Mouse (Mus musculus) Patski (cell line): Measurements from ENCODE around the gene Herc4. TPM values are rescaled to one million over a fixed set of nuclear protein-coding genes. Genes with fewer than 3 reads are reported as not detected.

Source experiments
- ATAC-seq: fragments of 100-300 bp; one replicate; pipeline ENCODE4 v1.8.0; 2021
- CTCF ChIA-PET: fragments of 350-600 bp; sonication (Branson Sonifier 250); formaldehyde crosslinking; loops from one replicate; lab custom pipeline; 2022; ENCODE audit warnings: inconsistent platforms; lab: Charles Lee
- POLR2A ChIA-PET: fragments of 350-600 bp; sonication (Branson Sonifier 250); formaldehyde crosslinking; loops from one replicate; lab custom pipeline; 2022; ENCODE audit warnings: antibody characterized with exemption, inconsistent platforms; lab: Charles Lee
- DNase-seq: peaks from one replicate; pipeline ENCODE4 v3.0.0-alpha.2; 2011; ENCODE audit warnings: low read depth, low spot score
- H3K27me3 ChIP-seq: fragments of 371-371 bp; one replicate; pipeline ENCODE4 v1.5.1; 2021
- CTCF ChIP-seq: fragments of 100-300 bp; IDR thresholded peaks from one replicate; pipeline ENCODE4 v1.5.1; 2021
- in situ Hi-C: fragments of 300-500 bp; cut with MboI; formaldehyde crosslinking; loops from 3 replicates; pipeline ENCODE4 v1.11.1; 2018; ENCODE audit warnings: low pct_unique_long_range_greater_than_20kb, mixed read lengths
- polyA plus RNA-seq: library from polyadenylated mRNA; unstranded; gene quantifications from one replicate; pipeline ENCODE4 v1.2.3, GENCODE M21; 2021

The Herc4 gene
- polyA plus RNA-seq, 1 experiment from 2014 or later: 38.6 TPM

DNA sequence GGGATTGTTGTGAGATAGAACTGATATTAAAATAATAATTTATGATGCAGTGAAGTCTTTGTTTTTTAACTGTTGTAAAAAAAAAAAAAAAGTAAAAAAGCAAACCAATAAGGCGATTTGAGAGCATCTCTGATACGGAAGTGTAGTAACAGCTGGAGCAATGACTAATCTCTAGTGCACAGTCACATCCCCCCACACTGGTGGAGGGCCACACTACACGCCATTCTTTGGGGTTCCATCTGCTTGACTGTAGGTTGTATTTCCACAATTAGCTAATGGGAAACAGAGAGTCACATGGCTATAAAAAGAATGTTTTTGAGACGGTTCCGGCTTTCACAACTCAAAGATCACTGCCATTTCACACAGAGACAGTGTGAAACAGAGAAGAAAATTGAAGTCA lies 9.5 kb upstream of the Herc4 start:
- CTCF ChIA-PET: no interaction called here
- no peak for DNase-seq
- in situ Hi-C loops: no loop called here
- TF ChIP-seq CTCF: no peak
- H3K27me3 ChIP-seq: no peaks in the 10 kb centered on the region
- no peak for ATAC-seq
- POLR2A ChIA-PET: no interaction called here

DNA sequence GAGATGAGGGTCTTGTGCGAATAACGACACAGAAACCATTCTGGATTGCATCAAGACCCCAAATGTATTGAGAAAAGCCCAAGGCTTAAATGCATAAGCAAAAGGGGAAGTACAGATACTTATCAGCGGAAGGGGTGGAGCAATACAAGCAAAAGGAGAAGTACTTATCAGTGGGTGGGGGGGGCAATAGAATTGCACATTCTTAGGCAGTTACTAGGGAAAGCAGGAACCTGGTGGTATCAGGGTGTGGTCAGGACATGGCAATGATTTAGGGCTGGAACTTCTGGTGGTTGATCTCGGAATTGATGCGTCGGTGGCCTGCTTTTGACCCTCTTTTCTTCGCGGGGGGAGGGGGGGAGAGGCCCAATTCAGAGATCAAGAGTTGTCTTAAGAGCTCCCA lies 7.7 kb upstream of the Herc4 start:
- ATAC-seq (no peak), DNase-seq (no peak)
- in situ Hi-C loops: no loop called here
- no peak for TF ChIP-seq CTCF
- POLR2A ChIA-PET: no interaction called here
- CTCF ChIA-PET: no interaction called here
- H3K27me3 ChIP-seq: no peaks in the 10 kb centered on the region

DNA sequence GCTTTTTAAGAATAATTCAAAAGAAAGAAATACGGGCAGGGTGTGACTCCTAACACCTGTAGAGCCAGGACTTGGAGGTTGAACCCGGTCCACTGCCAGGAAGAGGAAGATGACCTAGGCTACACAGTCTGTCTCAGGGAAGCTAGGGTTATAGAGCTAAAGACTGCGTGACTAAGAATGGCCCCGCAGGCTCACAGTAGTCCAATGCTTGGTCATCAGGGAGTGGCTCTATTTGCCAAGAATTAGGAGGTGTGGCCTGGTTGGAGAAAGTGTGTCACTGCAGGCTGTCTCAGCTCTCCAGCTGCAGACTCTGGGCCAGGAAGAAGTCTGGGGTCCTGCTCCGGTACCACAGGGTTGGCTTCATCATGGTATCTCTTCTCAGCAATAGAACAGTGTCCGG lies 6.9 kb upstream of the Herc4 start:
- no peak for TF ChIP-seq CTCF
- no peaks in the 10 kb centered on the region for H3K27me3 ChIP-seq
- ChIA-PET CTCF (no interaction called here), POLR2A (no interaction called here)
- in situ Hi-C loops: no loop called here
- ATAC-seq (no peak), DNase-seq (no peak)

DNA sequence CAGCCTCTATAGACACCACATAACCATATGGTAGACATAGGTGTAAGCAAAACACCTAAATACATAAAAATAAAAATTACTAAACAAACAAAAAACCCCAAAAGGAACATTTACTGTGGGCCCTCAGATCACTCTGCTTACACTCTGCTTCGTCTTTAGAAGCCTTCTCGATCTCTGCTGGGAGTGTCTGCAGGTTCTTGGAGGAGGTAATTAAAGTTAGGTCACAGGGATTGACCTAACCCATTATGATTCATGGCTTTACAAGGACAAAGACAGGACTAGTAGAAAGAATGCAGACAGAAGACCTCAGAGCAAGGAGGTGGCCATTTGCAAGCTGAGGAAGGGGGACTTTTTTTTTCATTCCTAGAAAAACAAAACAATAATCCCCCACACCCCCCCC lies 6.4 kb upstream of the Herc4 start:
- POLR2A ChIA-PET: interaction anchor here (0.7 kb wide), 1 partner anchor 81 kb away, joined by 5 read pairs; no protein-coding TSS in a partner anchor

DNA sequence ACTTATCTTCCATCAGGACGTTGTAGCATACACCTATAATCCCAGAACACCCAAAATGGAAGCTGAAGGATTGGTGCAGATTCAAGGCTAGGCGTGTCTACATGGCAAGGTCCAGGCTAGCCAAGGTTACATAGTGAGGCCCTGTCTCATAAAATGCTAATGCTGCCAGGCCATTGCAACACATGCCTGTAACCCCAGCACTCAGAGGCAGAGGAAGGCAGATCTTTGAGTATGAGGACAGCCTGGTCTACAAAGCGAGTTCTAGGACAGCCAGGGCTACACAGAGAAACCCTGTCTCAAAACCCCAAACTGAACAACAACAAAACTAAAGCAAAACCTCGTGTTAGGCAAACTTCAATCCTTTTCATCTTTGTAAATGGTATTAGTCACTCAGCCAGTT lies 5.5 kb upstream of the Herc4 start:
- no peaks in the 10 kb centered on the region for H3K27me3 ChIP-seq
- POLR2A ChIA-PET: interaction anchor here (0.7 kb wide), 1 partner anchor 82 kb away, joined by 5 read pairs; no protein-coding TSS in a partner anchor
- DNase-seq (no peak), ATAC-seq (no peak)
- no peak for TF ChIP-seq CTCF
- in situ Hi-C loops: no loop called here
- CTCF ChIA-PET: no interaction called here

More for the DNA sequence above, 6.4 kb upstream of the Herc4 start:
- in situ Hi-C loops: no loop called here
- DNase-seq (no peak), ATAC-seq (no peak)
- TF ChIP-seq CTCF: no peak
- no peaks in the 10 kb centered on the region for H3K27me3 ChIP-seq
- CTCF ChIA-PET: no interaction called here

DNA sequence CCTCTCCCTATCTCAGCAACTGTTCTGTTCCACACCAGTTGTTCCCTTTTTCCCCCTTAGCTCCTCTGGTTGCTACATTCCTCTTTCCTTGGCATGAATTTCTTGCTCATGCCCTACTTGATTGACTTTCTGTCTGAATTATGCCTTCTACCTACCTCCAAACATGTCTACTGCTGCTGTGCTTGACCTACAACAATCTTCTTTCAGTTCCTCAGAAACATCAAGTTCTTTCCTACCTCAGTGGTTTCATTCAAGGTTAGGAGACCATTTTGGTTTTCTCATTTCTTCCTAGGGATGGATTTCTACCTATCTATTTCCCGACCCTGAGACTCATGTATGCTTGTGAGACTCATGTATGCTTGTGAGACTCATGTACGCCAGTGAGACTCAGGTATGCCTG lies 3.8 kb upstream of the Herc4 start:
- ChIA-PET POLR2A (no interaction called here), CTCF (no interaction called here)
- in situ Hi-C loops: no loop called here
- no peak for TF ChIP-seq CTCF
- DNase-seq (no peak), ATAC-seq (no peak)
- H3K27me3 ChIP-seq: no peaks in the 10 kb centered on the region

DNA sequence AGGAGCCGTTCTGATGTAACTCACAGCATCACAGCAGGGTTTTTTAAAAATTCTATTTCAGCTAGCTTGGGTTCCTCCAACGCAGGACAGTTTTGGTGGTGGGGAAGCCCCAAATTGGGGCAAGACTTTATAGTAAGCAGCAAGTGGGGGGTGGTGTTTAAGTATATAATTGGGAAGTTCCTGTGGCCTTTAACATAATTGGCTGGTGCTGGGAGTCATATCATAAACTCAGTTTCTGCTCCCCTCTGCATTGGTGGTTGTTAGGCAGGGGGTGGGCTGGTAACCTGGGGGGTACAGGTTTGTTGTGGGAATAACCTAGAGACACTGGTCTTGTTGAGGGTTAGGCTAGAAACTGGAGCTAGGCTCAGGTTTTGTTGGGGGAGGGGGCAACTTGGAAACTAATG lies 2.7 kb upstream of the Herc4 start:
- DNase-seq (no peak), ATAC-seq (no peak)
- TF ChIP-seq CTCF: no peak
- POLR2A ChIA-PET: no interaction called here
- CTCF ChIA-PET: no interaction called here
- H3K27me3 ChIP-seq: no peaks in the 10 kb centered on the region
- in situ Hi-C loops: no loop called here

DNA sequence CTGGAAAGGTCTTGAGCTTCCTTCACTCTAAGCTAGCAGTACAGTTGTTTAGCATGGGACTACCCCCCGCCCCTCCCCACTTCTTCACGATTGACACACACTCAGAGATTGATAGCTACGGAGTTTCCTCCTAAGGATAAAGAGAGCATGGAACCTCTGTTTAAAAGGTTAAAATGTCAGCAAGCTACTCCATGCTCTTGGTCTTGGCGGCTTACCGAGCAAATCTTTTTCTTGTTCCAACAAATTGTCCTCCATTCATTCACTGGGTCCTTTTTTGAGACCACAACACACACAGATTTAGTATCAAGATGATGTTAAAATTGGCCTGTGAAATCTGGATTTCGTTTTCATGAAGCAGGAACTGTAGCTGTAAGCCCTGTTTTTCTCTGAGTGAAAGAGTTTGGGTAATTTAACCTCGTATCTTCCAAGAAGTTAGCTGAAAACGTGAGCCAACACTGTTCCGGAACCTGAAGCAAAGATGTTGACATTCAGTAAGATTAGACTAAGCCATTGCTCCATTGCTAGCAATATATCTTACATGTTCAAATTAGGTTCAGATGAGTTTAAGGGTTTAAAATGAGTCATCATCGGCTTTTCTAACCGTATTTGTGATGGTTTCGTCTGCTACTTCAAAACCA lies 693 bp upstream of the Herc4 start:
- H3K27me3 ChIP-seq: no peaks in the 10 kb centered on the region
- CTCF ChIA-PET: interaction anchor here (1.1 to 1.7 kb wide), 3 partner anchors 17 to 85 kb away, joined by 3 to 7 read pairs (median 4); no protein-coding TSS in a partner anchor
- DNase-seq: no peak
- no peak for TF ChIP-seq CTCF
- POLR2A ChIA-PET: interaction anchor here (0.6 kb wide), 1 partner anchor 82 kb away, joined by 3 read pairs; no protein-coding TSS in a partner anchor
- in situ Hi-C loops: no loop called here
- ATAC-seq: no peak

DNA sequence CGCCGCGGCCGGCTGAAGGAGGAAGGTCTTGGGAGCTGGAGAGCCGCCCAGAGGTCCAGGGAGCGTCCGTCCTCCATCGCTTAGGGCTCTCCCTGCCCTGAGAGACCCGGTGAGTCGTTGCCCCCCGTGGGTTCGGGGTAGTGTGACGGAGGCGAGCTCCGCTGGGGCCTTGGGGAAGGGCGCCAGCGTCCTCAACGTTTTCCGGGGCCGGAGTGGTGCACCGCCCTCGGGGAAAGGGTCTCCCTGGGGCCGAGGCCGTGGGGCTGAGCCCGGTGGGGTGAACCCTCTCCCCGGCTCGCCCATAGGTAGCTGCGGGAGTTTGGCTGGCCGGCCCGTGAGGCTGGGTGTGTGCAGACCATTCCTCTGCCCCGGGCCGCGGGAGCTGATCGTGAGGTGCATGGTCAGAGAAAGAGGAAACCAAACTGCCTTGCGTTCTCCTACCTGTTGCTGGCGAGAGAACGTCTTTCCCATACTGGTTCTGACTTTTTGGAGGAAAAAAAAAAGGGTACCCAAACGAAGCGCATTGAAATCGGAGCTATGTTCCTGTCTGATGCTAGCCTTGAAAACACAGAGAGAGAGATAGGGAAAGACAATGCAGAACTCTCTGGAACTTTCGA lies 553 bp downstream of the Herc4 start:
- ATAC-seq (peak; percentile 67), DNase-seq (no peak)
- POLR2A ChIA-PET: interaction anchor here (0.6 kb wide), 1 partner anchor 592 kb away, joined by 5 read pairs; no protein-coding TSS in a partner anchor
- no peaks in the 10 kb centered on the region for H3K27me3 ChIP-seq
- no peak for TF ChIP-seq CTCF
- CTCF ChIA-PET: interaction anchor here (1.0 to 2.1 kb wide), 5 partner anchors 10 to 88 kb away, joined by 3 to 7 read pairs (median 4); no protein-coding TSS in a partner anchor
- in situ Hi-C loops: no loop called here

DNA sequence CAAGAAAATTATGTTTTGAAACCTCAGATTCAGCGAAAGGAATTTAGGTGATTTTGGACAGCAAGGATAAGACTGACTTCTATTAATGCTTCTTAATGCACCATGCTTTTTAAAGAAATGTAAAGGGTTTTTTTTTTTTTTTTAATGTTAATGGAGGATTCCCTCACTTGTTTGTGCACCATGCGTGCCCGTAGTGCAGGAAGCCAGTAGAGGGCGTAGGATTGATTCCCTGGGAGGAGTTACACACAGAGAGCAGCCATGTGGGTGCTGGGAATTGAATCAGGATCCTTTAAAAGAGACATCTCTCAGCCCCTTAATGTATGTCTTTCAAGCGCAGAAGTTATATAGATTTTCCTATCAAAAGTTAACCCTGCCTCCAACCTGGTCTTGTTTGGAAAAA lies 1.1 kb downstream of the Herc4 start:
- TF ChIP-seq CTCF: peak; percentile 75
- POLR2A ChIA-PET: interaction anchor here (0.6 kb wide), 1 partner anchor 592 kb away, joined by 5 read pairs; no protein-coding TSS in a partner anchor
- CTCF ChIA-PET: interaction anchor here (1.0 to 2.1 kb wide), 5 partner anchors 9 to 88 kb away, joined by 3 to 7 read pairs (median 4); no protein-coding TSS in a partner anchor
- in situ Hi-C loops: no loop called here
- no peak for ATAC-seq
- no peaks in the 10 kb centered on the region for H3K27me3 ChIP-seq
- DNase-seq: no peak

DNA sequence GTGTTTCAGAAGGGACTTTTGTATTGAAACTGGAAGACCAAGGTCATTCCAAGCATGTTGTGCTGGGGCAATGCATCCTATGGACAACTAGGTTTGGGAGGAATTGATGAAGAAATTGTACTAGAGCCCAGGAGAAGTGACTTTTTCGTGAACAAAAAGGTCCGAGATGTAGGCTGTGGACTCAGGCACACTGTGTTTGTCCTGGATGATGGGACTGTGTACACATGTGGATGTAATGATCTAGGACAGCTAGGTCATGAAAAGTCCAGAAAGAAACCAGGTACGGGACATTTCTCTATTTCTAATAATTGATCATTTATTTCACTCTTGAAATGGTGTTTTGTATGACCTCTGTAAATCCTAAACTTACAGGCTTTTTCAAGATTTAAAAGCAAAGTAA lies 2.2 kb downstream of the Herc4 start:
- DNase-seq (no peak), ATAC-seq (no peak)
- ChIA-PET CTCF (interaction anchor here (0.7 to 2.1 kb wide), 2 partner anchors 11 to 13 kb away, joined by 3 to 7 read pairs; no protein-coding TSS in a partner anchor), POLR2A (interaction anchor here (0.7 kb wide), 1 partner anchor 456 kb away, joined by 3 read pairs; no protein-coding TSS in a partner anchor)
- no peak for TF ChIP-seq CTCF
- in situ Hi-C loops: no loop called here
- H3K27me3 ChIP-seq: no peaks in the 10 kb centered on the region
